Mouse (Mus musculus) thymus, postnatal 10 days (tissue): ENCODE results near the gene Nploc4.

Experiments
- DNase-seq, 2 experiments: peaks; one replicate each; pipeline ENCODE4 v3.0.0; 2021; ENCODE audit warnings: low spot score in 2 of 2

Gene Nploc4

DNA sequence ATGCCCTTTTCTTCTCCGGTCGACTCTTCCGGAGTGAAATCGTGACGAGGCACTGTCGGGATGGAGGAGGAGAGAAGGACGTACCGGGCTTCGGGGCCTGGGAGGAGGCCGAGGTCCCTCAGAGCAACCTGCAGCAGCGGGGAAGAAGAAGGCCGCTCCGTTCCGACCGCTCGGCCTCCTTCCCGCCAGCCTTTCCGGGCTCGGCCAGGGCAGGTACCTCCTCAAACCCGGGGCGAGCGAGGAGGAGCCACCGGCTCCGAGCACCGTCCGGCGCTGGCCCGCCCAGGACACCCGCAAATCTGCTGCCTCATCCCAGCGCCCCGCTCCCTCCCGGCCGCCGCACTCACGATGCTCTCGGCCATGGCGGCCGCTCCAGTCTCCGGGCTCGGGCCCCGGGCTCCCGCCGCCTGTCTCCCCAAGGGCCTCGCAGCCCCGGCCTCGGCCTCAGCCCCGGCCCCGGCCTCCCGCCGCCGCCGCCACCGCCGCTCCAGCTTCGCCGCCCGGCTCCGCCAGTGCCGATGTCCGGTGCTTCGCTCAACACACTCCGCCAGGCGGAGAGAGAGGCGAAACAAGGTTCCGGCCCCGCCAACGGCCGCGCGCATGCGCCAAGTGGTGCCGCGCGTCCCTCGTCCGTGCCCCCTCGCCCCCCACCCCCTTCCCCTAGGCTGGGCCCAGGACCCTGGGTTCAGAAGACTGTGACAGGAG is at the start of gene Nploc4:
Gene Nploc4 (minus strand): TSS at position 557 of the 705 bp plus-strand sequence.
- peak; percentile 79 to 90 for DNase-seq

- no peak for DNase-seq
Observed at GRCm38 (mm10) chr11:120485251-120485650, 47.7 kb upstream of the Nploc4 start.

GRCm38 (mm10) chr11:120484265-120484981 is 46.9 kb upstream of the Nploc4 start, which contains the start of gene Mrpl12:
TSS of gene Mrpl12 (plus strand) at chr11:120484613.
- peak; percentile 80 to 83 for DNase-seq

GRCm38 (mm10) chr11:120483448-120483934 is 46.0 kb upstream of the Nploc4 start:
- DNase-seq = no peak

DNA sequence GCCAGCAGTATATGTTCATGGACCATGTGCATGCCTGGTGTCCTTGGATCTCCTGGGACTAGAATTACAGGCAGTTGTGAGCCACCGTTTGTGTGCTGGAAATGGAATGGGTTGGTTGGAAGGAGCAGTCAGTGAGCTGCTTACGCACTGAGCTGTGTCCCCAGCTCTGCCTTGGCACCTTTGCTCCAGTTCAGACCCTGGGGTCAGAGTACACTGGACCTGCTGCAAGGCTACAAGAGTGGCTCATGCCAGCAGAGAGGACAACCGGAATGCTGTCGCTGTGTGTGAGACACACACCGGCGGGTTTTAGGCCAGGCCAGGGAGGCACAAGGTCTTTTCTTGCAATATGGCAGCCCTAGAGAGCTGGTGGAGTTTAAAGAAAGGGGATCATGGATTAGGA is 34.5 kb upstream of the Nploc4 start:
- no peak for DNase-seq

- DNase-seq = no peak
Observed at GRCm38 (mm10) chr11:120467736-120468092, 30.2 kb upstream of the Nploc4 start.

GRCm38 (mm10) chr11:120467051-120467735 is 29.7 kb upstream of the Nploc4 start, which contains the start of gene Arl16:
TSS of gene Arl16 (minus strand) at chr11:120467607.
- peak; percentile 95 for DNase-seq

DNA sequence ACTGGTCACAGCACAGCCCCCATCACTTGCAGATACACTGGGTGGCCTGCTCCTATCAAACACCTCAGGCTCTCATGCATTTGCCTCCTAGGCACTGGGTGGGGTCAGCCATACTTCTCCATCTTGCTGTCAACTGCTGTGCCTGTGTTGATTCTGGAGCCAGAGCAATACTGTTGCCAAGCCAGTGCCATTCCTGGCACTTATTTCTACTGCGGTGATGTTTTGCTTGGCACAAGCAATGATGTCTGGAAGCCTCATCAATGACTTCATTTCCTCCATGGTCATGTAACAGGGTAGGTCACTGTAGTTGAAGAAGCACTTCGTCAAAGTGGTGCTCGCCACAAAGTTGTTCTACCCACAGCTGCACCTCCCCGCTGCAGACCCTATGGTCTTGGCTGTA is 28.0 kb upstream of the Nploc4 start:
- DNase-seq = no peak

- no peak for DNase-seq
Observed at GRCm38 (mm10) chr11:120464365-120464764, 26.9 kb upstream of the Nploc4 start.

GRCm38 (mm10) chr11:120463536-120463935 is 26.0 kb upstream of the Nploc4 start:
- no peak for DNase-seq

- DNase-seq = no peak
Observed at GRCm38 (mm10) chr11:120458847-120459597, 21.5 kb upstream of the Nploc4 start.

GRCm38 (mm10) chr11:120457772-120458751 is 20.6 kb upstream of the Nploc4 start, which contains the start of the genes Oxld1 and Ccdc137:
TSS of gene Oxld1 (minus strand) at chr11:120458068.
TSS of gene Ccdc137 (plus strand) at chr11:120458115.
- peak; percentile 59 to 71 for DNase-seq

DNA sequence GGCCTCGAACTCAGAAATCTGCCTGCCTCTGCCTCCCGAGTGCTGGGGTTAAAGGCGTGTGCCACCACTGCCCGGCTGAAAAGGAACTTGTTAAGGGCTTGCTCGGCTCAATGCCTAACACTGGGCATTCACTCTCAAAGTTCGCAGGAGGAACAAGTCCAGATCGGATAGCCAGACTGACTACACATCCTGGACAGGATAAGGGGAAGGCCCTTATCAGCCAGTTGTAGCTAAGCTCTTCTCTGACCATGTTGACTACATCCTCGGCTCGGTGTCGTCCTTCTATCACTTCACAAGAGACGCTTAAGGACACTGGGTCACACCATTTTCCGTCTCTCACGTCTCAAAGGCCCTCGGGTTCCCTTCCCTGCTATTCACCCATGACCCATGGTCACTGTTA is 19.9 kb upstream of the Nploc4 start:
- DNase-seq = no peak

- no peak for DNase-seq
Observed at GRCm38 (mm10) chr11:120455413-120455812, 17.9 kb upstream of the Nploc4 start.

DNA sequence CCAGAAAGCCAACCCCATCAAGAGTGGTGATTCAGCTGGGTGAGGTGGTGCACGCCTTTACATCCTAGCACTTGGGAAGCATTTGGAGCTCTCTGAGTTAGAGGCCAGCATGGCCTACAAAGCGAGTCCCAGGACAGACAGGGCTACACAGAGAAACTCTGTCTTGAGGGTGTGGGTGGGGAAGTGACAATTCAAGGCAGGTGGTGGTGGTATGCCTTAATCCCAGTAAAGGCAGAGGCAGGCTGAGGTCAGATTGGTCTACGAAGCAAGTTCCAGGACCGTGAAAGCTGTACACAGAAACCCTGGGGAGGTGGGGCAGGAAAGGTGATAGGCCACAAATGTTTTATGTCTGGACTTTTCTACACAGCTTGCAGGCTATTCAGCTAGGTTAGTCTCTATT is 17.5 kb upstream of the Nploc4 start:
- no peak for DNase-seq

GRCm38 (mm10) chr11:120453306-120453705 is 15.8 kb upstream of the Nploc4 start, which contains the start of gene Pde6g:
TSS of gene Pde6g (minus strand) at chr11:120453500.
- DNase-seq = no peak

- no peak for DNase-seq
Observed at GRCm38 (mm10) chr11:120452246-120452645, 14.7 kb upstream of the Nploc4 start.

DNA sequence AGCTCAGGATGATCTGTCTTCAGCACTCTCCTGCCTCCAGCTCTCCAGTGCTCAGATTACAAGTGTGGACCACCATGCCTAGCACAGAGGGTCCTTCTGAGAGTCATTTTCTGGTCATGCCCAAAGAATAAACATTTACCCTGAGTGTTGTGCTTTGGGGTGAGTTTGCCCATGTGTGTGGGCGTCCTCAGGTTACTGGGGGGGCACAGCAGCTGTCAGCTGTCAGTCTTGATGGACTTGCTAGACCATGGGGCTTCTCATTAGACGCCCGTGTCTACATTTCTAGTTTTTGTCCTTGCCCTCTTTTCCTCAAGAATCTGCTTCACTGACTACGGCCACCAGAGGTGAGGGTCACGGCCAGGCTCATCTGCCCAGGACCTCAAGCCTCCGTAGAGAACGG is 9.7 kb upstream of the Nploc4 start:
- no peak for DNase-seq

DNA sequence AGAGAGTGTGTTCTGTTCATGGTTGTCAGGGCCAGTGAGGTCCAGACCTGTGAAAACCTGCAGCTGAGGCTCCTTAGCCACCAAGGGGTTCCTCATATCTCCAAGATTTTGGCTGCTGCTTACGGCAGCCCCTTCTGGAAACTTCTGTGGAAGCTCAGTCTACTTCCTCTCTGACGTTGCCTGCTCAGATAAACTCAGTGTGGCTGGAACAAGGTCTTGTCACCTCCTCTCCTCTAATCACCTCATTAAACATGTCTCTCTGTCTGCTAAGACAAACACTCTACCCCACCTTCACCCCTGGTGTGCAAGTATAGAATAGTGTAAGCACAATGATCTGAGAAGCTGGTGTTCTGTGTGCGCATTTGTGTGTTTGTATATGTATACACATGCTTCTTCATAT is 8.0 kb upstream of the Nploc4 start:
- DNase-seq = no peak

DNA sequence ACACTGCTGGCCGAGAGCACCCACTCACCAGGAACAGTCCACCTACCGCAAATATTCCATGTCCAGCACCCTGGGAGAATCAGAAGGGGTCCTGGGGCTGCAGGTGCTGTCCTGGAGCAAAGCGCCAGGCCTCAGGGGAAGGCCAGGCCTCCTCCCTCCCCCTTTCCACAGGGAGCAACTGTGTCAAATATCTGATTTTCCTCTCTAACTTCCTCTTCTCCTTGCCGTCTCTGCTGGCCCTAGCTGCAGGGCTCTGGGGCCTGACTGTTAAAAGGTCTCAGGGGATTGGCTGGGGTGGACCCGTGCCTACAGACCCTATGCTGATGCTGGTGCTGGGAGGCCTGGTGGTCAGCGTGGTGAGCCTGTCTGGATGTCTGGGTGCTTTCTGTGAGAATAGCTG is 6.6 kb upstream of the Nploc4 start:
- DNase-seq = no peak
